Mouse (Mus musculus): ENCODE results near the gene Wipf2. TPM values are rescaled to one million over a fixed set of nuclear protein-coding genes. Genes with fewer than 3 reads are reported as not detected.

Gene Wipf2
- polyA plus RNA-seq, 1 experiment from 2014 or later: 3.7 TPM

DNA sequence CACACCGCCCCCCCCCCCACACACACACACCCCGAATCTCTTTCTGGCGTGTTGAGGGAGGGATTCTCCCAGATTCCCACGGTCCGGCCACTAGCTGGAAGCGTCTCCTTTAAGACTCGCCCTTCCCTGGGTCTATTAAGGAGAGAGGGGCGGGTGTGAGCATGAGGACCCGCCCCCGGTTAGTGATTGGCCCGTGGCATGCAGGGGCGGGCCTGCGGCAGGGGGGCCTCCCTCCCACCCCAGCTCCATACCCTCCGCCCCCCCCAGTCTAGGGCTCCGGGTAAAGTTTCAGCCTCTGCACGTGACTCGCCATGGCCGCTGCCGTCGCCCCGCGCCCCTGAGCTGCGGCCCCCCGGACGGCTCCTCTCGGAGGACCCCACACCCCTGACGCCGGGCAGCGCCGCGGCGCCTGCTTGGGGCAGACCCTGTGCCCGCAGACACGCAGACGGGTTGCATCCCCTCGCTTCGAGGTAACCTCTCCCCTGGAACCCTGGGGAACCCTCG lies 74.0 kb downstream of the Wipf2 start:
- under 1% methylated on average over 37 of the region's 38 CpGs for WGBS
- Histone ChIP-seq H3K4me3 (replicated peaks) (peak overlapping the region; percentile 82), H3K4me1 (replicated peaks) (peaks cover 80% of the 10 kb centered on the region), H3K36me3 (no peaks in the 10 kb centered on the region), H3K9ac (peak overlapping the region; percentile 79), H3K27ac (peak overlapping the region; percentile 91), H3K4me2 (replicated peaks) (peak overlapping the region; percentile 78), H3K9me3 (no peaks in the 10 kb centered on the region), H3K27me3 (replicated peaks) (no peaks in the 10 kb centered on the region)
- ATAC-seq: peak; percentile 90

DNA sequence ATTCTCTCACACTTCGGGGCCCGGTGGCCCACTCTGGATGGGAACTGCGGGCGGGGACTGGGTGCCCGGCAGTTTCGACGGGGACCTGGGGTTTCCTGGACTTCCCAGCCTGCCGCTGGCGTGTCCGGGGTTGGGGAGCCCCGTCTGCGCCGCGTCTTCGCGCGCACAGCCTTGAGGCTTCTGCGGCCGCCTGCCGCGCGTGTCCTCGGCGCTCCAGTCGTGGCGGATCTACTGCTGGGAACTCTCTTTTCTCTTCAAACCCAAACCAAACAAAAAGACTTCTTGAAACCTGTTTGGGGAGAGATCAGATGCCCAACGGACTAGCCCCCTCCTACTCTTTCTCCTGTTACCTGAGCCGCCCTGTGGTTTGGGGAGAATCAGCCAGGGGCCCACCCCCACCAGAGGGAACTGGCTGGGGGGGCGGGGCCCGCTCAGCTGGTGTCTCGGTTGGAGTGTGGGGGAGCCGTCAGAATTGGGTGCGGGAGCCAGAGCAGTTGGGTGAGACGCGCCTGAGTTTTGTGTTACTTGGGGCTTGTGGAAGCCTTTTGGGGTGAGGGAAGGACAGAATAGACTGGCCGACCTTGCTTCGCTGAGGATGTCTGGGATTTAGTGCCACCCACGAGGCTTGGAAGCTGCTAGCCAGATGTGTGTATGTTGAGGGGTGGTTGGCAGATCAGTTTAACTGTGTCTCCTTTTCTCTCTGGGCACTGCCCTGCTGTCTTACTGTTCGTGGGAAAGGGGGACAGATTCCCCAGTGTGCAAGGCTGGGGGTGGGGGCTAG lies 74.7 kb downstream of the Wipf2 start:
- H3K4me1 ChIP-seq (replicated peaks): peaks cover 80% of the 10 kb centered on the region
- no peaks in the 10 kb centered on the region for H3K36me3 ChIP-seq
- no peaks in the 10 kb centered on the region for H3K9me3 ChIP-seq

DNA sequence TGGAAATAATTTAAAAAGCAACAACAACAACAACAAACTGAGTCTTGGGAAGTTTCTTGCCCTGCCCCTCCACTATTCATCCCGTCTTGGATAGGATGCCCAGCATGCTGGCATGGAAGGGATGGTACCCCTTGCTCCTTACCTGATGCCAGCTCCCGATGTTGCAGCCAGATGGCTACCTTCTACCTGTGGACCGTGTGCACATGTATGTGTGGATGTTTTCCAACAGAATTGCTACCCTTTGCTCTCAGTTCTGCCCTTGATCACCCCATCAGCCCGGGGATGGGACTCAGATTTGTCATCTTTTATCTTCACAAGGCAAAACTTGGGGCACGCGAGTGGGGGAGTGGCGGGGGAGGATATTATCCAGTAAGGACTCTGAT lies 75.3 kb downstream of the Wipf2 start:
- Histone ChIP-seq H3K4me2 (replicated peaks) (peak overlapping the region; percentile 78), H3K36me3 (no peaks in the 10 kb centered on the region), H3K4me3 (replicated peaks) (peak overlapping the region; percentile 82), H3K9me3 (no peaks in the 10 kb centered on the region), H3K27me3 (replicated peaks) (no peaks in the 10 kb centered on the region), H3K27ac (peak overlapping the region; percentile 91), H3K4me1 (replicated peaks) (peaks cover 82% of the 10 kb centered on the region), H3K9ac (peak overlapping the region; percentile 79)
- ATAC-seq: no peak
- 30% methylated on average over 7 of the region's 7 CpGs for WGBS

More for the DNA sequence above, 74.7 kb downstream of the Wipf2 start:
- ATAC-seq: peak; percentile 8
- H3K27ac ChIP-seq: peak overlapping the region; percentile 91
- peak overlapping the region; percentile 82 for H3K4me3 ChIP-seq (replicated peaks)
- WGBS: under 1% methylated on average over 39 of the region's 39 CpGs
- H3K9ac ChIP-seq: peak overlapping the region; percentile 79
- H3K4me2 ChIP-seq (replicated peaks): peak overlapping the region; percentile 78
- no peaks in the 10 kb centered on the region for H3K27me3 ChIP-seq (replicated peaks)

DNA sequence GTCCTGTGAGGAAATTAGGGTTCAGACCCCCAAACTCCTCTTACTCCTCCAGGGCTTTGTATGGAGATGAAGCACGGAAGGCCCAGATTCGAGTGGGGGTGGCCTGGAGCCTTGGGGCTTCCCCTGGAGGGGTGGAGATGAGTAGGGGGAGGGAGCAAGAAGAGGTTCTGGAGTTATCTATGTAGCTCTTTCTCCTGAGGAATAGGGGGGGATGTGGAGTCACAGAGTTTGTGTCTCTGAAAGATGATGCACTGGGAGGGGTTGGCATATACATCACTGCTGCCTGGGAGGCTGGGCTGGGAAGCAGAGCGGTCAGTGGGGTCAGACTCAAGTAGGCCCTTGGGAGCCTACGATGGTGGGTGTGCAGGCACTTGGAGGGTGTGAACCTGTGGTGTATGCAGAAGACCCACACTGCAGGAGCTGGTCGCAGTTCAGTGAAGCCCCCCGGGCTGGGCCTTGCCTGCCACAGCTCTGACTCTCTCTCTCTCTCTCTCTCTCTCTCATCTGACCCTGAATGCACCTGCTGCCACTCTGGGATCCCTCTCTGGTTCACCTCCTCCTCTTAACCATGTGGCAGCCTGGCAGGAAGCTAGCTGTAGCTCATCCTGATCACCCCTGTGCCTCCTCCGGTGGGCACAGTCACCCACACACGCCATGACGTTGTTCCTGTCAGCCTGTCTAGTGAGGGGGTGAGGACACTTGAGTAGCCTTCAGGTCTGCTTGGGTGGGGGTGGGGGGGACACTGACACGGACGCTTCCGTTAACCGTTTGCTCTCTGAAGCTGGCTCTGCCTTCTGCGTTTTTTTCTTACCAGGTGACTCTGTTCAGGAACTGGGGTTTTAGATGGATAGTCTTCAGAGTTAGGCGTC lies 75.9 kb downstream of the Wipf2 start:
- no peak for ATAC-seq
- Histone ChIP-seq H3K9ac (peak overlapping the region; percentile 79), H3K4me3 (replicated peaks) (peak overlapping the region; percentile 82), H3K4me1 (replicated peaks) (peaks cover 88% of the 10 kb centered on the region), H3K9me3 (no peaks in the 10 kb centered on the region), H3K27me3 (replicated peaks) (no peaks in the 10 kb centered on the region), H3K36me3 (no peaks in the 10 kb centered on the region), H3K4me2 (replicated peaks) (peak overlapping the region; percentile 78), H3K27ac (peak overlapping the region; percentile 96; the same call in 1 of the 2 replicates)
- 38% methylated on average over 15 of the region's 15 CpGs for WGBS

DNA sequence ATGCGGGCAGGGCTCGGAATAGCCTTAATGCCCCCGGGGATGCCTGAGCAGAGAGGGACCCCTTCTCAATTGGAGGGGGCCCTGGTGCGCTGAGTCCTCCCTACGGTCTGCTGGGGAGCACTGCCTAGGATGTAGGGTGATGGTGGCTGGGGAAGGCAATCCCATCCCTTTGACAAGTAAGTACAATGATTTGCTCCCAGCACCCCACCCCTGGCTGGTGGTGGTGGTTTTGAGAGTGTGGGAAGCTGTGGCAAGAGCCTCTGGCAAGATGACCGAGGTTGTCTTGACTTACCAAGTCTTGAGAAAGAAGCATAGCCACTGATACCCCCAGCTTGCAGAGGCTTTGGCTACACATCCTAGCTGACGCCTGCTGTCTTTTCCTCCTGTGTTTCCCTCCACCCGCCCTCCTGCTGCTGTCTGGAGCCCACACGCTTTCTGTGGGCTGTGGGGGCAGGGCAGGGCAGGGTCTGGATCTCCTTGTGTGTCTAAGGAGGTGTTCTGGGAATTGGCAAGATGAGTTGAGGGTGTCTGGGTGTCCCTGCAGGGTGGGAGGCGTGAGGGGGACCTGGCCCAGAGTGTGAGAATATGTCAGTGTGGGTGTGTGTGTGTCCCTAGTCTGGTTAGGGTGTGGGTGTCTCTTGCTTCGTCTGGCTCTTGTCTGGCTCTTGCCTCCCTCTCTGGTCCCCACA lies 76.7 kb downstream of the Wipf2 start:
- Histone ChIP-seq H3K4me3 (replicated peaks) (peak overlapping the region; percentile 82), H3K27me3 (replicated peaks) (no peaks in the 10 kb centered on the region), H3K27ac (peak overlapping the region; percentile 96), H3K4me2 (replicated peaks) (peak overlapping the region; percentile 78), H3K4me1 (replicated peaks) (peaks cover 89% of the 10 kb centered on the region), H3K9me3 (no peaks in the 10 kb centered on the region), H3K36me3 (no peaks in the 10 kb centered on the region), H3K9ac (peak overlapping the region; percentile 0)
- ATAC-seq: no peak
- 43% methylated on average over 11 of the region's 11 CpGs for WGBS

DNA sequence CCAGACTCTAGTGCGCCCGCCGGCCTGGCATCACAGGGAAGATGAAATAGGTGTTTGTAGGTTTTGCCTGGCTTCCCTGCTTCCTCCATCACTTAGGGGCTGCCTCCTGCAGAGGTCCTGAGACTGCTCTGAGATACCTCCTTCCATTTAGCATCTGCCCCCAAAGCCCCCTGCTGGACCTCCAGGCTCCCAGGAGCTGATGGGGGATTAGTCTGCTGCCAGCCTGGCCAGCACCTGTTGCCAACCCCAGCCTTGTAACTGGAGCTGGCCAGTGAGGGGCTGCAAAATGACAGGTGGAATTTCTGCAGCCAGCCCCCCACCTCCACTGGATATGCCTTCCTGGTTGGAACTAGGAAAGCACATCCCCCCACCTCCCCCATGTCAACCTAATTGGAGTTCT lies 77.3 kb downstream of the Wipf2 start:
- ATAC-seq: no peak
- peak overlapping the region; percentile 82 for H3K4me3 ChIP-seq (replicated peaks)
- peak overlapping the region; percentile 96 for H3K27ac ChIP-seq
- WGBS: 25% methylated on average over 3 of the region's 3 CpGs
- H3K4me1 ChIP-seq (replicated peaks): peaks cover 90% of the 10 kb centered on the region
- H3K9ac ChIP-seq: peak overlapping the region; percentile 0; the same call in 1 of the 2 replicates
- H3K9me3 ChIP-seq: no peaks in the 10 kb centered on the region
- peak overlapping the region; percentile 78 for H3K4me2 ChIP-seq (replicated peaks)
- H3K36me3 ChIP-seq: no peaks in the 10 kb centered on the region
- no peaks in the 10 kb centered on the region for H3K27me3 ChIP-seq (replicated peaks)

DNA sequence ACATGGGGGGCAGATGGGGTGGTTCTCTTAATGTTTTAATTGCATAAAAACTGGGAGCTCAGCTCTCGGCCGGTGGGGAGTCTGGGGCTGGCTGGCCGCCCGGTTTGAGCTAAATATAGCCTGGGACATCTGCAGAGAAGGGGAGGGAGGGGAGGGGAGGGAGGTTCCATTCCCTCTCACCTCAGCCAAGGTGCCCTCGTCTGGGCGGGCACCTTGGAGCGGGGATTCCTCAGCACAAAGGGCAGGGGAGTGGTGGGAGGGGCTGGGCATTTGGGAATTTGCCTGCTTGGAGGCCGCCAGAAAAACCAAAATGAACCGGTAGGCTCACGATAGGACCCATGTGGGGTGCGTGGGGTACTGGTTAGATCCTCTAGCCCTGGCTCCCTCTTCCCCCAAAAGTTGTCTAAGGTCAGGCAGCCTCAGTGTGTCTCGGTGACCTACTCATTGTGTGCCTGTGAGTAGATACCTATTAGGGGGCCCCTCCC lies 77.9 kb downstream of the Wipf2 start:
- peak overlapping the region; percentile 45 for H3K9ac ChIP-seq
- H3K27ac ChIP-seq: peak overlapping the region; percentile 96
- peaks cover 85% of the 10 kb centered on the region for H3K4me1 ChIP-seq (replicated peaks)
- no peaks in the 10 kb centered on the region for H3K27me3 ChIP-seq (replicated peaks)
- WGBS: 4% methylated on average over 12 of the region's 12 CpGs
- H3K9me3 ChIP-seq: no peaks in the 10 kb centered on the region
- peak; percentile 7; the same call in 1 of the 2 replicates for ATAC-seq
- no peaks in the 10 kb centered on the region for H3K36me3 ChIP-seq
- H3K4me2 ChIP-seq (replicated peaks): peak overlapping the region; percentile 78
- peak overlapping the region; percentile 82 for H3K4me3 ChIP-seq (replicated peaks)

DNA sequence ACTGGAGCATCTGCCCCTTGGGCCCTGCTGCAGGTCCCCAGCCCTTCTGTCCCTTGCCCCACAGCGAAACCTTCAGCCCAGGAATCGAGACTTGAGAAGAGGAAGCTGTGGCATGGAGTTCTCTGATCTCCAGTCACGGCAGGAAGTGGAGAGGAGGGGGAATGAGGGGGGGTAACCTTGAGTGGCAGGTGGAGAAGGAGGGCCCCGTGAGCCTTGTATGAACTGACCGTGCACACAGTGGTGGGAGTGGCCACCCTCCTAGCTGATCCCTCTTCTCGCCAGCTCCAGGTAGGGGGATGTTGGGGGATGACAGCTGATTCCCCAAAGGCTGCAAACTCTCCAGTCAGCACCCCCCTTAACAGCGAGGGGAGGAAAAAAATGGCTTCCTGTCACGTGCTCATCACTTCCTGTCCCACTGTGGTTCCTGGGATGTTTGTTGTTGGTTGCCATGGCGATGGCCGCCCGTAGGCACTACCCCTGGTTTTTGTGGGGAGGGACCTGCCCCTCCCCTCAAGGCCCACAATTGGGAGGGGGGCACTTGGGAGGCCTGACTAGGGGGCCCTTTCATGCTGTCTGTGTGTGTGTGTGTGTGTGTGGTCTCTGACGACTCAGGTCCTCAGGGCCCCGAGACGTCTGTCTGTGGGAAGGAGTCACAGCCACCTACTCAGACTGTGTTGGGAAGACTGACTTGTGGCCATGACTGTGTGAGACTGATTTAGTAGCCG lies 78.5 kb downstream of the Wipf2 start:
- no peaks in the 10 kb centered on the region for H3K9me3 ChIP-seq
- peaks cover 80% of the 10 kb centered on the region for H3K4me1 ChIP-seq (replicated peaks)
- no peaks in the 10 kb centered on the region for H3K27me3 ChIP-seq (replicated peaks)
- H3K27ac ChIP-seq: peak overlapping the region; percentile 96
- WGBS: 9% methylated on average over 15 of the region's 15 CpGs
- peak overlapping the region; percentile 45 for H3K9ac ChIP-seq
- peak overlapping the region; percentile 82 for H3K4me3 ChIP-seq (replicated peaks)
- ATAC-seq: peak; percentile 32
- H3K4me2 ChIP-seq (replicated peaks): peak overlapping the region; percentile 78
- no peaks in the 10 kb centered on the region for H3K36me3 ChIP-seq

DNA sequence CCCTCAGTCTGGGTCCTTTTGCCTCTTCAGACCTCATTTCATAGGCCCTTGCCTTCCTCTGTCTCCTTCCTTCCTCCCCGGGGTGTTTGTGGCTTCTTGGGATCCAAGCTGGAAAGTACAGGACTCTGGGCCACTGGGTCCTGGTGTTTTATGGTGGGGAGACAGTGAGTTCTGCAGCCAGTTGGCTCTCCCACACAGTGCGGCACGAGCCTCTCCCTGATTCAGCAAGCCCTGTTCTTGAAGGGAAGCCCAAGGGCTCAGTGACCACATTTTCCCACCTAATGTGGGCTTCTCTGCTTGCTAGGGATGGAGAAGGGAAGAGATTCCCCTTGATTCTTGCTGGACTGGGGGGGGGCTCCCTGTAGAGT lies 79.1 kb downstream of the Wipf2 start:
- Histone ChIP-seq H3K9ac (0 out of 2 replicates have a peak overlapping the region, but pooled peaks have one; percentile 24), H3K27ac (peak overlapping the region; percentile 96), H3K36me3 (no peaks in the 10 kb centered on the region), H3K4me2 (replicated peaks) (peak overlapping the region; percentile 78), H3K9me3 (no peaks in the 10 kb centered on the region), H3K4me3 (replicated peaks) (peak overlapping the region; percentile 82; the same call in 1 of the 2 replicates), H3K4me1 (replicated peaks) (peaks cover 85% of the 10 kb centered on the region), H3K27me3 (replicated peaks) (no peaks in the 10 kb centered on the region)
- ATAC-seq: no peak
- 37% methylated on average over 3 of the region's 3 CpGs for WGBS

DNA sequence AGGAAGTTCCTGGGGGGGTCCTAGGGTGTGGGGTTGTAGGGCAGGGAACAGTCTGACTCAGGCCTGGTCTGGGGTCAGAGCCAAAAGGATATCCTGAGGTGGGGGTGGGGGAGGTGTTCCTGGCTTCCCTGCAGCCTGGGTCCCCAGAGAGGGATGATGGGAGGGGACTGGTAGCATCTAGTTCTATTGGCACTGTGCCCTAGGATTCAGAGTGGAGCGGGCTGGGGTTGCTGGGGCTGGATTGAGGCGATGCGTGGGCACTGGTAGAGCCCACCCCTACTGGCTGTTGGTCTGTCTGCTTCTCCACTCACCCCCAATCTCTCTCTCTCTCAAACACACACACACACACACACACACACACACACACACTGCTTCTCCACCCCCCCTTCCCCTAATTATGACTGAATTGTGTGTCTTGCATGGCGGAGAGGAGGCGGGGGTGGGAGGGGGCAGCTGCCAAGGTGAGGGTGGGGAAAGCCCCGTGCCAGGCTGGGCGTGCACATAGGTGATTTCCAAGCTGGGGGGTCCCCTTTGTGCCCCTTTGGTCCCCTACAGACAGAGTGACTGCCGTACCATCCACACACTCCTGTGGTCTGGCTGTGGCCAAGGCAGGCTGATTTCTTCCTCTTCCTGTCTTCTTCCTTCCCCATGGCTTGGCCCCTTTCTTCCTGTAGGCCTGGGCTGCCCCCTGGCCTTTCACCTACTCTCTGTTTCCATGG lies 79.6 kb downstream of the Wipf2 start:
- Histone ChIP-seq H3K9ac (peak overlapping the region; percentile 24; the same call in 1 of the 2 replicates), H3K4me3 (replicated peaks) (no peak overlapping the region), H3K27me3 (replicated peaks) (no peaks in the 10 kb centered on the region), H3K27ac (peak overlapping the region; percentile 96), H3K4me2 (replicated peaks) (peak overlapping the region; percentile 78), H3K9me3 (no peaks in the 10 kb centered on the region), H3K4me1 (replicated peaks) (peaks cover 89% of the 10 kb centered on the region), H3K36me3 (no peaks in the 10 kb centered on the region)
- no peak for ATAC-seq
- 53% methylated on average over 8 of the region's 8 CpGs for WGBS
